ENCODE assay signal across 1 mouse cellular context in genomic region chr11:31759868-31760765, GRCm38 (mm10).
TF ChIP-seq lines count a peak whose summit lies in the region.

No protein-coding gene starts in this region.

TF ChIP-seq in CH12.LX, 34 proteins besides CTCF, POLR2A, EP300 and RAD21 (continued from another document):
- TF ChIP-seq BHLHE40 (IDR thresholded peaks at IDR 0.05; ENCODE audit: low read depth, low read length) (peak; percentile 58; the same call in 1 of the 2 replicates), ZNF384 (IDR thresholded peaks at IDR 0.05; ENCODE audit: low read depth, low read length) (no peak), PAX5 (IDR thresholded peaks at IDR 0.05; ENCODE audit: low read length) (no peak), MAFK (IDR thresholded peaks at IDR 0.05; ENCODE audit: insufficient replicate concordance, low read length) (no peak), ZKSCAN1 (IDR thresholded peaks at IDR 0.05; ENCODE audit: borderline replicate concordance, low read depth, low read length) (no peak), RCOR1 (conservative IDR thresholded peaks at IDR 0.05; ENCODE audit: low read depth, low read length) (peak; percentile 81; the same call in 1 of the 2 replicates), UBTF (IDR thresholded peaks at IDR 0.05; ENCODE audit: low read depth, low read length) (no peak)
